Mouse (Mus musculus) lung, embryonic 14.5 days (tissue): Measurements from ENCODE around the gene Figla. TPM values are rescaled to one million over a fixed set of nuclear protein-coding genes. Genes with fewer than 3 reads are reported as not detected.
A peak's percentile ranks its signal among the peaks of the same experiment; 100 is the strongest.
"Not testable (repeated sequence)": the region's sequence is repeated elsewhere in the genome, so short reads cannot be mapped to it uniquely, and the experiment has no call there.

Experiments used
- ATAC-seq: fragments of 200-750 bp; cut with Nextera tagmentation; 2 replicates; pipeline ENCODE4 v1.8.0; 2017; ENCODE audit warnings: mild to moderate bottlenecking, moderate TSS enrichment, moderate library complexity; ENCODE audit not compliant: insufficient read depth
- DNase-seq: peaks from one replicate; pipeline ENCODE4 v3.0.0-alpha.2; 2015
- H3K27ac ChIP-seq: fragments of 300-500 bp; sonication (generic); 2 replicates; pipeline ENCODE4 v1.5.1; 2014; ENCODE audit warnings: low read depth, mild to moderate bottlenecking, moderate library complexity
- H3K27me3 ChIP-seq: fragments of 300-500 bp; sonication (generic); 2 replicates; pipeline ENCODE4 v1.6.1; 2014; ENCODE audit warnings: low read length, control low read depth; ENCODE audit not compliant: insufficient read depth
- H3K36me3 ChIP-seq: fragments of 300-500 bp; sonication (generic); 2 replicates; pipeline ENCODE4 v1.6.1; 2014; ENCODE audit warnings: control low read depth; ENCODE audit not compliant: insufficient read depth
- H3K4me1 ChIP-seq: fragments of 300-500 bp; sonication (generic); 2 replicates; pipeline ENCODE4 v1.6.1; 2014; ENCODE audit warnings: antibody characterized with exemption, control low read depth; ENCODE audit not compliant: insufficient read depth
- H3K4me2 ChIP-seq: fragments of 300-500 bp; sonication (generic); 2 replicates; pipeline ENCODE4 v1.6.1; 2014; ENCODE audit warnings: mild to moderate bottlenecking
- H3K4me3 ChIP-seq: fragments of 300-500 bp; sonication (generic); 2 replicates; pipeline ENCODE4 v1.5.1; 2014; ENCODE audit warnings: low read depth, low read length
- H3K9ac ChIP-seq: fragments of 300-500 bp; sonication (generic); 2 replicates; pipeline ENCODE4 v1.6.1; 2014
- H3K9me3 ChIP-seq: fragments of 300-500 bp; sonication (generic); 2 replicates; pipeline ENCODE4 v1.6.1; 2016; ENCODE audit warnings: low read depth, low read length, control low read depth
- CTCF ChIP-seq: IDR thresholded peaks from 2 replicates; pipeline ENCODE4 v1.5.1; 2016; ENCODE audit warnings: antibody characterized with exemption, low read depth
- WGBS: fragments of 180-500 bp; shearing (Covaris S2); extraction: QIAGEN DNeasy Blood & Tissue Kit; methylation state at CpG from one replicate; pipeline ENCODE4 v1.1.7; 2014; 5-methylcytosine and 5-hydroxymethylcytosine counted together
- polyA plus RNA-seq: library from polyadenylated mRNA; unstranded; fragments of >200 nt; fragmentation: Nextera tagmentation; extraction: Ambion mirVana; gene quantifications from 2 replicates; pipeline ENCODE4 v1.2.1, GENCODE M21; 2014

The Figla gene
- polyA plus RNA-seq, 1 experiment from 2014 or later, result not detected

DNA sequence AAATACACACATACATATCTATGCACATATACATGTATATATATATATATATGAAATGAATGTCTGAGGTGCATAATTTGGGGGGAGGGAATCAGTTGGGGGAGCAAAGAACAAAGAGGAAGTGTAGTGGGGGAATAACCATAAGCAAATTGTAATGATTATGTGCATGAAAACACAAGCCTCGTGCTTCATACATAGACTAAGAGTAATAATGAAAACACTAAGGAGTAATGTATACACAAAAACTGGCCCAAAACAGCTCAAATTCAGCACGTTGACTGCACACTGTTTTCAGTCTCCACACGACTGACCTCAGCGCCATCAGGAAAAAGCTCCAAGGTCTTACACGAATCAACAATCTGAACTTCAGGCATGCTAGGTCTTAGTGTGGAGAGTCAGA, 39.7 kb upstream of the Figla start:
- no peaks in the 10 kb centered on the region for H3K27me3 ChIP-seq
- DNase-seq, result no peak

DNA sequence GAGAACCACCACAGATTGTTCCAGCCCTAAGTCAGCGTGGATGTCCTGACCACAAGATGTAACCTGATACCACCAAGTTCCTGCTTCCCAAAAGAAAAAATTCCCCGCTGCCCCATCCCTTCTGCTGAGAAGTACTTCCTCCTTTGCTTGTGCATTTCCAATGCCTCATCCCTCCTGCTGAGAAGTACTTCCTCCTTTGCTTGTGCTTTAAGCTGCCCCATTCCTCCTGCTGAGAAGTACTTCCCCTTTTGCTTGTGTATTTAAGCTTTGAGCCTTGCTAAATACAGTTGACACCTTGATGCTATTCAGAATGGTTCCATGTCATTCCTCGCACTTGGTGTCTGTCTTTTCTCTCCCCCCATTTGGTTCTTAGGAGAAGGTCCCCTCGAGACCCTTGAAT, 37.2 kb upstream of the Figla start:
- not testable (repeated sequence) for H3K36me3 ChIP-seq, H3K27ac ChIP-seq, DNase-seq, H3K27me3 ChIP-seq, H3K4me2 ChIP-seq, H3K9me3 ChIP-seq, ATAC-seq, H3K4me3 ChIP-seq, H3K4me1 ChIP-seq, H3K9ac ChIP-seq
- 68% methylated on average over 4 of the region's 4 CpGs for WGBS

More for the DNA sequence above, 39.7 kb upstream of the Figla start:
- no peak for ATAC-seq
- H3K27ac ChIP-seq, result no peak overlapping the region
- 80% methylated on average over 5 of the region's 5 CpGs for WGBS
- no peaks in the 10 kb centered on the region for H3K4me1 ChIP-seq
- TF ChIP-seq CTCF, result no peak
- no peaks in the 10 kb centered on the region for H3K36me3 ChIP-seq
- H3K9me3 ChIP-seq, result no peaks in the 10 kb centered on the region
- no peak overlapping the region for H3K4me3 ChIP-seq
- no peak overlapping the region for H3K4me2 ChIP-seq
- H3K9ac ChIP-seq, result no peak overlapping the region

DNA sequence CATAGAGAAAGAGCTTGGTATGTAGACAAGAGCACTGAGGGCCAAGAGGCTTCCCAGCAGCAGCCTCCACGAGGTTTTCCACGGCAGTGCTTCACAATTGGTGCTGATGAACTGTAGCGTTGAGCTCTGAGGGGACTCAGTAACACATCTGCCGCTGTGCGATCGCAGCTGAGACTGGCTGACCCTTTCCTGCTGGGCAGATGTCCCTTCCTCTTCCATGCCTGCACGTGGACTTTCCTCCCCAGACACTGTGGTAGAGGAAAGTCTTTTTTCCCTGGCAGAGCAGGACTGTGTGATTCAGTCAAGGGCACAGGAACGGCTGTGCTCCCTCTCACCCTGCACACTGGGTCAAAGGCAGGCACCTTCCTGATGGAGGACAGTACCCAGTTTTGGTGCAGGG, 31.6 kb upstream of the Figla start:
- Histone ChIP-seq H3K9ac (no peak overlapping the region), H3K9me3 (no peaks in the 10 kb centered on the region), H3K36me3 (no peaks in the 10 kb centered on the region), H3K27ac (no peak overlapping the region), H3K4me2 (no peak overlapping the region), H3K4me1 (no peaks in the 10 kb centered on the region), H3K27me3 (no peaks in the 10 kb centered on the region), H3K4me3 (no peak overlapping the region)
- no peak for TF ChIP-seq CTCF
- 71% methylated on average over 8 of the region's 8 CpGs for WGBS
- DNase-seq (no peak), ATAC-seq (no peak)

DNA sequence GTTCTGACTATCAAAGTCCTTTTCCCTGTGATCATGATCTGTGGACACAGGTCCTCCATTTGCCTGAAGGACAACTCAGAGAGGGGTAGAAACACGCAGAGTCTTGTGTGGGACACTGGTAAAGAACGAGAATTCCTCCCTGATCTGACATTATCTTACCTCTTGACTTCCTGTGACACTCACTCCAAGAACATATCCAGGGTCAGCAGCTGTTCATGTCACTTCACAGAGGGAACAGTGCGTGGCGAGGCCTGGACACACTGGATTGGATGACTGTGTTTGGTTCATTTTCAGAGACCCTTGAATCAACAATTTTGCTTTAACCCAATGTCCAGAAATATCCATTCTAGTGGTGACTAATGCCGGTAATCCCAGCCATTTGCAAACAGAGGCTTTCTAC, 26.4 kb upstream of the Figla start:
- H3K4me1 ChIP-seq, ATAC-seq, H3K4me3 ChIP-seq, DNase-seq, H3K36me3 ChIP-seq, H3K27ac ChIP-seq, H3K9ac ChIP-seq, H3K27me3 ChIP-seq, H3K9me3 ChIP-seq, H3K4me2 ChIP-seq: not testable (repeated sequence)
- WGBS, result 67% methylated on average over 5 of the region's 5 CpGs

DNA sequence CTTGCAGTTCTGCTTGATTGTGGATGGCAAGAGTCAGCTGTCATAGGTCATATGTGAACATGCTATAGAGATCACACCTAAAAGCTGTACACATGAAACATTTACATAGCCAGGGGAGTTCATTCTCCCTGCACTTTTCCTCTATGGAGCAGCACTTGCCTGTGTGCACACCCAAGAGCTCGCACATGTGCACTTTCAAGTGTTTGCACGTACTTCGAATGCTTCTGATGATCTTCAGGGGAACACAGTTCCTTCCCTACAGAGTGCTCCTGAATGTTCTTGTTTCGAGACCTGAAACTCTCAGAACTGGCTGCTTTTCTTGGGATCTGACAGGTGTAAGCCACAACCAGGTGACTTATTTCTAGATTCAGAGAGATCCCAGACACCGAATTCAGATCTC, 25.2 kb upstream of the Figla start:
- H3K9me3 ChIP-seq, H3K27ac ChIP-seq, H3K4me1 ChIP-seq, DNase-seq, H3K36me3 ChIP-seq, H3K4me2 ChIP-seq, ATAC-seq, H3K4me3 ChIP-seq, H3K9ac ChIP-seq, H3K27me3 ChIP-seq: not testable (repeated sequence)
- 63% methylated on average over 5 of the region's 5 CpGs for WGBS

DNA sequence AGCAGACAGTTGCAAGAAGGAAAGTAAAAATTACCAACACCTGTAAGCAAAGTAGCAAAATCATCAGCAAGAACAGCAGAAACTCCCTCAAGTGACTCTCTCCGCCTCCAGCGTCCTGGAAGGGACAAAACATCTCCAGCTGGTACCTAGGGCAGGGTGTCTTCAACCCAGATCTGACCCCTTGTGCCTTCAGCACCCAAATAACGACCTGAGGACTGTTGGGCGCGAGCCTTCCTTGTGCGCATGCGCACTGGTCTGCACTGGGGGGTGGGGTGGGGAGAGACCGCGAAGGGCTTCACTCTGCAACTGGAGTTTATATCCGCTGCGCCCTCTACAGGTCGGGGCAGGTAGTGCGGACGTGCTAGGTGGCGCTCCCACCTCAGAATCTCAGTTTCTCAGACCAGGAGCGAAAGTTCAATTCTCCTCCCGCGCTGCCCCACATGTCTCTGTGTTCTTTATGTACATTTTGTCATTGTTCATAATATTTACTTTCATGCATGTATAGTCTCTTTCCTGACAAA, 12.5 kb upstream of the Figla start:
- Histone ChIP-seq H3K4me1 (no peaks in the 10 kb centered on the region), H3K27ac (no peak overlapping the region), H3K36me3 (no peaks in the 10 kb centered on the region), H3K27me3 (no peaks in the 10 kb centered on the region), H3K9me3 (no peaks in the 10 kb centered on the region), H3K4me2 (no peak overlapping the region), H3K9ac (no peak overlapping the region), H3K4me3 (no peak overlapping the region)
- DNase-seq (peak; percentile 11), ATAC-seq (no peak)
- peak; percentile 47; the same call in 1 of the 2 replicates for TF ChIP-seq CTCF
- 72% methylated on average over 18 of the region's 18 CpGs for WGBS

DNA sequence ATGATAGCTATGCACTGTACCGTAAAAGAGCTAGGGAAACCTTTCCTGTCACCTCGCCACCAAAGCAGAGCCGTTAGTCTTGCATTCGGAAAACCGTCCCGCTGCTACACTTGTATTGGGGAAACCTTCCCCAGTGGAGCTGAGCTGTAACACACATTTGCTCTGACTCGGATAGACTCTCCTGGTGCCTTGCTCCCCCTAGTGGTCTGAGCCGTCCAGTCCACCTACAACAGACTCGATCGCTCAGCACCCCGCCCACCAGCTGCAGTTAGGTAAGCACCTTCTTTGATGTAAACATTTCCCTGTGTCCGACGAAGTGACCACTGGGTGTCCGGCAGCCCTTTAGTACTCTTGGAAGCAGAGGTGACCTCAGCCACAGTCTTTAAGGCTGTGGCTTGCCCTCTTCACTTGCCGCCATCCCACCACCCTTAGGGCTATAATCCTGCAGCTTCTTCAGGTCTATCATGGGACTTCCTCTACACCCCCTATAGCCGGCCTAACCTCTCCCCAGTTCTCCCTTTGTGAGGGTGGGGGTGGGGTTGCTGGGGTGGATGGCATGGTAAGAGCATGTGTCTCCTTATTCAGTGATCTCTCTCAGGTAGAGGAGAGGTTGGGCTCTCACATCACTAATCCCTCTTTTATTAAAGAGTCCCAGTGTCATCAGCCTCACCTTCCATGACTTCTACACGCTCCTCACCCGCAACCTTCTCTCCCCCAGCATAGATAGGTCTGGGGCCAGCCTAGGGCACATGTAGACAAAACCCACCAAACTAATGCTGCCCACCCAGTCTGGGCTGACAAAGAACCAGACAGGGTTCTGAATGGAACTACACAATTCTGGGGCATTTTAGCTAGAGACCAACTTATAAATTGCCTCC, 11.5 kb upstream of the Figla start:
- Histone ChIP-seq H3K4me1 (no peaks in the 10 kb centered on the region), H3K9ac (peak overlapping the region; percentile 18; the same call in 1 of the 2 replicates), H3K4me2 (peak overlapping the region; percentile 47), H3K27ac (no peak overlapping the region), H3K36me3 (no peaks in the 10 kb centered on the region), H3K9me3 (no peaks in the 10 kb centered on the region), H3K4me3 (no peak overlapping the region), H3K27me3 (no peaks in the 10 kb centered on the region)
- DNase-seq (peak; percentile 92), ATAC-seq (peak; percentile 91)
- TF ChIP-seq CTCF, result peak; percentile 97
- 8% methylated on average over 18 of the region's 18 CpGs for WGBS
